Mouse (Mus musculus): Measurements from ENCODE around the gene Unc79.
A peak's percentile ranks its signal among the peaks of the same experiment; 100 is the strongest.

The Unc79 gene

DNA sequence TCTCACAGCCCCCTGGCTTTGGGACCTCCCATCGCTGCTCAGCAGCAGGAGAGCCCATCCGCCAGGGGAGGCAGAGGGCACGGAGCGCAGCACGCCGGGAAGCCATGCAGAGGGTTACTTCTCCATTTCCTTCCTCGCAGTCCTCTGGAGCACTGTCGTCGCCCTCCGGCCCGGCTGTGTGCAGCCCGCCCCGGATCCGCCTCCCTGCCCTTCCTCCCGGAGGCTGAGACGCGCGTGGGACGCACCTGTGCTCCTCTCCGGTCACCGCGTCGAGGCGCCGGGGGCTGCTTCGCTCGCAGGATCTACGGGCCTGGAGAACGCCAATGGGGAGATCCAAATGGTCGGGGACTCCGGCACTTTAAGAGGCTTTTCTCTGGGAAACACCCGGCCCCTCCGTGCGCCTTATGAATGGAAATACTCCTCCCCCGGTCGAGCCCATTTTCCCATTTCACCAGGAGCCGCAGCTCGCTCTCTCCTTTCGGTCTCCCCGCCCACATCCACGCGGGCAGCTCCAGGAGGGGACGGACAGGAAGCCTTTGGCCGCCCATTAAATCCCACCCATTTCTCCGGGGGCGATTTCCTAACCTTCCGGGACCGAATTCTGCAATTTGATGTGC lies at the start of gene Unc79:
Gene Unc79 (plus strand): TSS at position 82 of the 617 bp plus-strand sequence.
- DNase-seq (ENCODE audit: low read depth, low spot score), result no peak

- DNase-seq (ENCODE audit: low read depth, low spot score), result no peak
These were observed 49.6 kb upstream of the Unc79 start, which contains the start of gene Cox8c for GRCm38 (mm10) chr12:102899091-102899490. Cox8c (plus strand) TSS chr12:102899316.

GRCm38 (mm10) chr12:102908191-102908590 lies 40.5 kb upstream of the Unc79 start:
- no peak for DNase-seq (ENCODE audit: low read depth, low spot score)

- DNase-seq (ENCODE audit: low read depth, low spot score), result no peak
These were observed 32.6 kb upstream of the Unc79 start for GRCm38 (mm10) chr12:102916073-102916472.

DNA sequence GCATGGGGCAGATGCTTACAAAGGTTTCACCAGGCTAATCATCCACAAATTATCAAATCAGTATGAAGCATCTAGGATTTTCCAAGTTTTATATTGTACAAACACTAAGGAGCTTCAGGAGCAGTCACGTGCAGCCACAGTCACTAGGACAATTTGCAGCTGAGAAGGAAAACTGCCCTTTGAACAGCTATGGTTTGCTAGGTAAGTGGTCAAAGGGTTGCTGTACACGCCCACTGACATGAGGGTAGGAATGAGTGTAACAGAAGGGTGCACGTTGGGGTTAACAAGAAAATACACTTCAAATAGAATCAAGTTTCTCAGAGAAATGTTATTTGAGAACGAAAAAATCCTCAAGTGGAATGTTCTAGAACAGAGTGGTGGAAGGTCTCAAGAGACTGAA lies 18.9 kb upstream of the Unc79 start:
- DNase-seq (ENCODE audit: low read depth, low spot score), result no peak

DNA sequence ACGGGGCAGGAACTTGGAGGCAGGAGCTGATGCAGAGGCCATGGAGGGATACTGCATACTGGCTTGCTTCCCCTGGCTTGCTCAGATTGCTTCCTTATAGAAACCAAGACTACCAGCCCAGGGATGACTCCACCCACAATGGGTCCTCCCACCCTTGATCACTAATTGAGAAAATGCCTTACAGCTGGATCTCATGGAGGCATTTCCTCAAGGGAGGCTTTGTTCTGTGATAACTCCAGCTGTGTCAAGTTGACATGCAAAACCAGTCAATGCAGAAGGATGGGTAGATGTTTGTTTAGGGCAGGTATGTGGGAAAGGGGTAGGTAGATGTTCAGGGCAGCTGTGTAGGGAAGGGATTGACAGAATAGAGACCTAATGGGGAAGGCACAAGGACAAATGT lies 18.3 kb upstream of the Unc79 start:
- DNase-seq (ENCODE audit: low read depth, low spot score), result no peak

DNA sequence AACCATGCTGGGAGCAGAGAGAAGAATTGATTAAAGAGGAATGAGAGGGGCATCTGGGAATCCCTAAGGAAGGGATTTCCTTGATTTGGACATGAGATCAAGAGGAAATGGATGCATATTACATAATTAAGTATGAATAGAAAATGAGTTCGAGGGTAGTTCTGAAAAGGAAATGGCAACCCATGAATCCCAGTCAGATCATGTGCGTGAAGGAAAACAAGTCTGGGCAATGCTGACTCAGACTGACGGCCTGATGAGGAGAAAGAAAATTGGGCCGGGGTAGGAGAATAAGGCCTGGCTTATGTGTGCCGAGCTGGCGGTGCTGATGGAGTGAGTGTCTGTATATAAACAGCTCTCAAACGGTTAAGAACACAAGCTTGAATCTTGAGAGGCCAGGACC lies 17.9 kb upstream of the Unc79 start:
- no peak for DNase-seq (ENCODE audit: low read depth, low spot score)

GRCm38 (mm10) chr12:102935892-102936291 lies 12.8 kb upstream of the Unc79 start:
- DNase-seq (ENCODE audit: low read depth, low spot score), result no peak

- DNase-seq (ENCODE audit: low read depth, low spot score), result peak; percentile 12
These were observed 3.1 kb upstream of the Unc79 start for GRCm38 (mm10) chr12:102945571-102945970.

DNA sequence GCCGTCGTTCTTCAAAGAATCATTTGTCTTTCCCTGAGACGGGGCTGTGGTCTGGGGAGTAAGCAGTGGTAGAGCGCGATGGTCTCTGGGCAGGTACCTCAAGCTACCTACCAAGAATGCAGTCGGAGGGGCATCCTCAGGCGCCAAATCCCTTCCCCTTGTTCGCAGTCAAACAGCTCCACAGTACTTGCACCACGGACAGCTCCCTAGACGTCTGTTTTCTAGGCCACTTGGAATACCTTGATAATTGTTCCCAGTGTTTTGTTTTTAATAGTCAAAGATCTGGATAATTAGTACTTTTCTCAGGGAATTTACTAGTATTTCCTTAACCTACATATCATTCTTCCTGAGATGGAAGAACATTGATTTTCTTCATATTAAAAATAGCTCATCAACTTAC lies 833 bp upstream of the Unc79 start:
- DNase-seq (ENCODE audit: low read depth, low spot score), result no peak

GRCm38 (mm10) chr12:102949395-102950208 lies 943 bp downstream of the Unc79 start:
- no peak for DNase-seq (ENCODE audit: low read depth, low spot score)

GRCm38 (mm10) chr12:102960051-102960775 lies 11.6 kb downstream of the Unc79 start:
- DNase-seq (ENCODE audit: low read depth, low spot score), result no peak

DNA sequence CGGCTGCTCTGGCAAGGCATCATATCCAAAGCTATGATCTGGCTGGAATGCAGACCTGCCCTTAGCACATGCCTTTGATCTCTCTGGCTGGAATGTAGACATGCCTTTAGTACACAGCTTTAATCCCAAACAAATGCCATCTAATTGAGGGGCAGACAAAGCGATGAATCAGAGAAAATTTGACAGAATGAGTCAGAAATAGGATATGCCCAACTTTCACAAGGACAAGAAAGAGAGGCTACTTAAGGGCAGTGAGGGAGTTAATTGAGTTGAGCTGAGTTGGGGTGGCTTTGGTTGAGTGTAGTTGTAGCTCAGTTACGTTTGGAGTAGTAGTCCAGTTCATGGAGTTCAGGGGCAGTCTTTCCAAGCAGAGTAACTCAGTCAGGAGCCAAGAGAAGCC lies 12.4 kb downstream of the Unc79 start:
- DNase-seq (ENCODE audit: low read depth, low spot score), result no peak

GRCm38 (mm10) chr12:102964486-102964885 lies 15.8 kb downstream of the Unc79 start:
- DNase-seq (ENCODE audit: low read depth, low spot score), result no peak

DNA sequence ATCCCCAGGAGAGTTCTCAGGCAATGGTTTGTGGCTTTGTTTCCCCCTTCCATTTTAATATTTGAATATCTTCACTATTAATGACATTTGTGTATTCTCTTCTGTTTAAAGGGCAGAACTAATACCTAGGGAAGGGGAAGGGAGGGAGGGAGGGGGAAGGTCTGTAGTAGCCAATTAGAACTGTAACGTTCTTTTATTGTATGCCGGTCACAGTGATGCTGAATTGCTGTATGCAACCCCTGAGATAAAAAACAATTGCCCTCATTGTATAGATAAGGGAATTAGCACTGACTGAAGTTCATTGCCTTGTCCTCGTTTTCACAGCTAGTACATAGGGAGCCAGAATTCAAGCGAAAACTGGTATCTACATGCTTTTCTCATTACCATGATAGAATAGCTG lies 31.9 kb downstream of the Unc79 start:
- DNase-seq (ENCODE audit: low read depth, low spot score), result no peak

- DNase-seq (ENCODE audit: low read depth, low spot score), result no peak
These were observed 32.9 kb downstream of the Unc79 start for GRCm38 (mm10) chr12:102981543-102981942.

- no peak for DNase-seq (ENCODE audit: low read depth, low spot score)
These were observed 36.7 kb downstream of the Unc79 start for GRCm38 (mm10) chr12:102985401-102985800.

- no peak for DNase-seq (ENCODE audit: low read depth, low spot score)
These were observed 39.1 kb downstream of the Unc79 start for GRCm38 (mm10) chr12:102987736-102988135.

DNA sequence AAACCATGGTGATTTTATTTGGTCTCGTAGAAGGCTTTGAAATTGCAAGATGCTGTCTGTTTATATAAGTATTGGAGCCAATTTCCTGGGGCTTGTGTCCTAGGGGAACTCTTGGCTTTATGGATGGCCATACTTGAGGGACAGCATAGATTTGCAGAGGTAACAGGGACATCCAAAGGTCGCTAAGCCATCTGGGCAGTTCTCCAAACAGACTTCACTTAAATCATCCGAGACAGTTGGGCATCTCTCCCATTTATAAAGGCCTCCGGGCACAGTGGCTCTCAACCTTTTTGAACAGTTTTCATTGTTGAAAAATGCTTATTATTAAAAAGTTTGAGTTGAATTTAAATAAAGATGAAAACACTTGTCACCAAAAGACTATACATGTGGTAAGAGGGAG lies 59.8 kb downstream of the Unc79 start:
- DNase-seq (ENCODE audit: low read depth, low spot score), result no peak

DNA sequence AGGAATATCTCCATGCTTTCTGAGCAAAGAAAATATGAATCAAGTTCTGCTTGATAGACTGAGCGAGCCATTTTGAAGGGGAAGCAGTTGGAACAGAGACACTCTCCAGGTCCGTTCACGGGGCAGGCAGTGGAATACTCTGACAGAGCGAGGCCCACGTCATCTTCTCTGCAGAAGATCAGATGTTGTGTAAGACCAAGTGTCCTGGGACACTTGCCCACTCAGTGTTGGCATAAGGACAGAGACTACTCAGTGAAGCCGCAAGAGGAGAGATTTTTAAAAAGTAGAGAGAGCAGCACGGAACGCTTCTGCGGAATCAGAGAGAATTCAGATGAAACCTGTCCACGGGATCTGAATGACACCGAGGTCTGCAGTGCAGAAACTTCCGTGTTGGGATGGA lies 69.5 kb downstream of the Unc79 start:
- DNase-seq (ENCODE audit: low read depth, low spot score), result no peak

- DNase-seq (ENCODE audit: low read depth, low spot score), result peak; percentile 5
These were observed 88.0 kb downstream of the Unc79 start for GRCm38 (mm10) chr12:103036692-103037091.

- no peak for DNase-seq (ENCODE audit: low read depth, low spot score)
These were observed 90.7 kb downstream of the Unc79 start for GRCm38 (mm10) chr12:103039332-103039731.

DNA sequence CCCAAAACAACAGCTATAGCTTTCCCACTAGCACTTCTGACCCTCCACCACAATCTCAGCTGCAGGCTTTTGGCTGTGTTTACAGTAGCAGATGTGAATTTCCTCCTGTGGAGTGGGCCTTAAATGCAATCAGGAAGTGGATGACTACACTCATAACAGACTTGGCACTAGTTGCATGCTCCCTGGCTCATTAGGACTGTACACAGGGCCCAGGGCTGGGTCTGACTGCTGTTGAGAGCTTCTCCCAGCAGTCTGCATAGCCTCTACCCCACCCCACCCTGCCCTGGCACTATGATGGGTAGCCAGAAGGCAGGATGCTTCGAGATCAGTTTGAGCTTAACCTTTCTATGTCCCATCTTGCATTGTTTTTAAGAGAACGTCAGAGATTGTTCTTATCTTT lies 91.5 kb downstream of the Unc79 start:
- no peak for DNase-seq (ENCODE audit: low read depth, low spot score)

Measured in A20 (cell line).